Mouse (Mus musculus): ENCODE measurements around the gene Gm37240. TPM values are rescaled to one million over a fixed set of nuclear protein-coding genes. Genes with fewer than 3 reads are reported as not detected.

The Gm37240 gene
- total and polyA plus RNA-seq, 2 experiments from 2014 or later: 0.43 to 1.9 TPM

DNA sequence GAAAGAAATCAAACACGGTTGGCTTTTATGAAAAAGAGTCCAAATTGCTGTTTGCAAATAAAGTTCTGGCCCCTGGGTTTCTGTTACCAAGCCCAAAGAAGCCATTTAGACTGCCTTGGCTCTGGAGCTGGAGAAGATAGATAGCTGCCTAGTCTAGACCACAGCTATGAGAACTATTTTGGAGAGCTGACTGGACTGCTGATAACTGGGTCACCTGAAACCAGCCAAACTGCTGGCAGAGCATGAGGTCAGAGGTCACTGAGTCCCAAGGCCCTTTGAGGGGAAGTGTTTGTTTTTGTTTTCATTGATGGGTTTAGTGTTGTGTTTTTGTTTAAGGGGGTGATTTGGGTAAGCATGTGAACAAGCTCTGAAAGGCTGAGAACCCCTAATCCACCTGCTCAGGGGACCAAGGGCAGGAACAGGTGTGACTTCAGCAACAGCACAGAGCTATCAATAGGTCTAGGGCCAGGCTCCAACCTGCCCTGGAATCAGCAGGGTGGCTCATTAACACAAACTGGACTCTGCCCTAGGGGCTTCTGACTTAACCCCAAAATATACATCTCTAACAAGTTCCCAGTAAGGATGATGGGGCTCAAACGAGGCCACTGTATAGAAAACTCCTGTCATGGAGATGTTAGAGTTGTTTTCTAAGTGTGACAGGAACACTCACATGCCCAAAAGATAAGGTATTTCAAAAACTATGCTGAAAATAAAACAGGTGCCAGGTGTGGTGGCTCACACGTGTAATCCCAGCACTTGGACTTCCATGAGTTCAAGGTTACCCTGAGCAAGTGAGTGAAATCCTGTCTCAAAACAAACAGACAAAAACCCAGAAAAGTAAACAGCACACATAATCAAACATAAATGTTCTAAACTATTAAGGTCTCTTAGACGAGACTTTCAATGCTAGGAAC is 74.0 kb downstream of the Gm37240 start:
- Histone ChIP-seq H3K9ac (replicated peaks; ENCODE audit: low read length, poor library complexity, severe bottlenecking) (no peak overlapping the region), H3K9me3 (ENCODE audit: low read length) (no peaks in the 10 kb centered on the region), H3K4me2 (ENCODE audit: low read depth, low read length, poor library complexity, severe bottlenecking) (no peak overlapping the region), H3K27ac (ENCODE audit: low read depth, low read length) (no peak overlapping the region), H3K27me3 (ENCODE audit: insufficient read depth, low read length) (no peaks in the 10 kb centered on the region), H3K4me3 (ENCODE audit: low read depth, low read length) (no peak overlapping the region), H3K4me1 (ENCODE audit: insufficient read depth, low read length) (no peaks in the 10 kb centered on the region), H3K36me3 (ENCODE audit: insufficient read depth, low read length) (no peaks in the 10 kb centered on the region)
- no peak for DNase-seq (ENCODE audit: low spot score)
- WGBS: 78% methylated on average over 4 of the region's 4 CpGs
- ATAC-seq (ENCODE audit: low FRiP score): no peak
- TF ChIP-seq CTCF (IDR thresholded peaks at IDR 0.05): no peak

DNA sequence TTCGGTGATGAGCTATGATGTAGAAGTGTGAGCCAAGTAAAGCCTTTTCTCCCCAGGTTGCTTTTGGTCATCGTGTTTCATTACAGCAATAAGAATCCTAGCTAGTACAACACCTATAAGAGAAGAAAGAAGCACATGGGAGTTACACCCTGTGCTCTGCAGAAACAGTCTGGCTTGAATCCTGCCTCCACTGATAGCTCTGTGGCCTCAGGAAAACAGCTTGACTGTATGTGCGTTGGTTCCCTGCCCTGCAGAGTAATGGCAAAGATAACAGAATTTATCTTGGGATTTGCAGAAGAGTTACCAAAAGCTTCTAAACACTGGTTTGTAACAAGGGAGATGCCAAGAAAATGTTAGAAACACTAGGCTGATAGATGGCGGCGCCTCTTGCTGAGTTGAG is 75.3 kb downstream of the Gm37240 start:
- WGBS: 89% methylated on average over 5 of the region's 5 CpGs
- Histone ChIP-seq H3K36me3 (ENCODE audit: insufficient read depth, low read length) (no peaks in the 10 kb centered on the region), H3K27ac (ENCODE audit: low read depth, low read length) (no peak overlapping the region), H3K9me3 (ENCODE audit: low read length) (no peaks in the 10 kb centered on the region), H3K4me3 (ENCODE audit: low read depth, low read length) (no peak overlapping the region), H3K27me3 (ENCODE audit: insufficient read depth, low read length) (no peaks in the 10 kb centered on the region), H3K4me1 (ENCODE audit: insufficient read depth, low read length) (no peaks in the 10 kb centered on the region), H3K9ac (replicated peaks; ENCODE audit: low read length, poor library complexity, severe bottlenecking) (no peak overlapping the region), H3K4me2 (ENCODE audit: low read depth, low read length, poor library complexity, severe bottlenecking) (no peak overlapping the region)
- ATAC-seq (ENCODE audit: low FRiP score) (no peak), DNase-seq (ENCODE audit: low spot score) (no peak)
- TF ChIP-seq CTCF (IDR thresholded peaks at IDR 0.05): no peak

DNA sequence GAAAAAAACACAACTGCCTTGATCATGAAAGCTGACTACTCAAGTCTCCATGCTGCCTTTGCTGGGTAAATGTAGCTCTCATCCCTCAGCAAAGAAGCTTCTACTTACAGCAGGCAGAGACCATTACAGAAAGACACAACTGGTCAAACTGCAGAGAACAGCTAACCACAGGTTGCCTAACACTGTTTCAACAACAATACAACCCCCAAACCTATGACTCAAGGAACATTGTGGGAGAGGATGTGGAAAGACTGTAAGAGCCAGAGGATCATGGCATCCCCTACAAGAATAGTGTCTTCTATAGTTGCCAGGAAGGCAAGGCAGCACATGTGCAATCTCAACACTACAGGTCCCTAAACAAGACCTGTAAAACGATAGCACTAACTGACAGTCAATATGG is 94.2 kb downstream of the Gm37240 start:
- H3K9me3 ChIP-seq (ENCODE audit: low read length): no peaks in the 10 kb centered on the region
- no peaks in the 10 kb centered on the region for H3K27me3 ChIP-seq (ENCODE audit: insufficient read depth, low read length)
- no peak for TF ChIP-seq CTCF (IDR thresholded peaks at IDR 0.05)
- WGBS: 65% methylated on average over 1 of the region's 1 CpGs
- H3K36me3 ChIP-seq (ENCODE audit: insufficient read depth, low read length): no peaks in the 10 kb centered on the region
- no peak overlapping the region for H3K27ac ChIP-seq (ENCODE audit: low read depth, low read length)
- ATAC-seq (ENCODE audit: low FRiP score) (no peak), DNase-seq (ENCODE audit: low spot score) (no peak)
- H3K4me3 ChIP-seq (ENCODE audit: low read depth, low read length): no peak overlapping the region
- H3K4me1 ChIP-seq (ENCODE audit: insufficient read depth, low read length): no peaks in the 10 kb centered on the region
- no peak overlapping the region for H3K4me2 ChIP-seq (ENCODE audit: low read depth, low read length, poor library complexity, severe bottlenecking)
- no peak overlapping the region for H3K9ac ChIP-seq (replicated peaks; ENCODE audit: low read length, poor library complexity, severe bottlenecking)

DNA sequence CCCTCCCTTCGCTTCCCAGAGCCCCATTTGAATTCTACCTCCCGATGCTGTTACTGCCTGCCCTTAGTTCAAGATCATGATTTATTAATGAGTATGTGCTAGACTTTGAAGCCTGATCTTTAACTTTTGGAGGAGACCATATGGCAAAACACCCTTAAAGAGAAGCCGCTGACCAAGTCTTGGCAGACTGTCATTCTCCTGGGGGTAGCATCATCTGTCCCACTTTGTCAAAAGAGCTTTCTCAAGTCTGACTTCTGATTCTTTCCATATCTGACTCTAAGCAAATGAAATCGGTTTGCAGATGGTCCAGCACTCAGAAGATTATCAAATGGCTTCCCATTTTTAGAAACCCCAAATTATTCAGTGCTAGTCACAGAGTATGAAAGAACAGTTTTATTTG is 97.6 kb downstream of the Gm37240 start:
- no peak for ATAC-seq (ENCODE audit: low FRiP score)
- no peak for TF ChIP-seq CTCF (IDR thresholded peaks at IDR 0.05)
- Histone ChIP-seq H3K27ac (ENCODE audit: low read depth, low read length) (no peak overlapping the region), H3K27me3 (ENCODE audit: insufficient read depth, low read length) (no peaks in the 10 kb centered on the region), H3K9ac (replicated peaks; ENCODE audit: low read length, poor library complexity, severe bottlenecking) (no peak overlapping the region), H3K9me3 (ENCODE audit: low read length) (no peaks in the 10 kb centered on the region), H3K4me2 (ENCODE audit: low read depth, low read length, poor library complexity, severe bottlenecking) (no peak overlapping the region), H3K36me3 (ENCODE audit: insufficient read depth, low read length) (no peaks in the 10 kb centered on the region), H3K4me3 (ENCODE audit: low read depth, low read length) (no peak overlapping the region), H3K4me1 (ENCODE audit: insufficient read depth, low read length) (no peaks in the 10 kb centered on the region)
- DNase-seq (ENCODE audit: low spot score): no peak
- 60% methylated on average over 4 of the region's 4 CpGs for WGBS

DNA sequence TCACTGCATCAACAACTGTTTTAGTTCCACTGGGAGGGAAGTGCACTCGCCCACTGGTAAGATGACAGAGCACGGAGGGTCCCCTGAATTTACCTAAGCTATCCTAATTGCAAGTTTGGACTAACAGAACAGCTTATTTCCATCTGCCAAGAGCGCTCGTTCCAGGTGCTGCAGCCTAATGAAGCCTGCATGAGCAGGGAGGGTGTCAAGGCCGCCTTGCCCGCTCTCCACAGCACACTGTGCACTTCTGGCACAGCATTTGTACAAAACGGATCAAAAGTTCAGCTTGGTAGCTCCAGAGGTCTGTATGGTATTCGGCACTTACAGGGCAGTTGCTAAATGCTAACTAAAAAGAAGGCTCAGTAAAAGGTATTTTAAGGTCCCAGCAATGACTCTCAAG is 100.8 kb downstream of the Gm37240 start:
- Histone ChIP-seq H3K9ac (replicated peaks; ENCODE audit: low read length, poor library complexity, severe bottlenecking) (no peak overlapping the region), H3K9me3 (ENCODE audit: low read length) (no peaks in the 10 kb centered on the region), H3K4me2 (ENCODE audit: low read depth, low read length, poor library complexity, severe bottlenecking) (no peak overlapping the region), H3K4me1 (ENCODE audit: insufficient read depth, low read length) (no peaks in the 10 kb centered on the region), H3K27ac (ENCODE audit: low read depth, low read length) (no peak overlapping the region), H3K27me3 (ENCODE audit: insufficient read depth, low read length) (no peaks in the 10 kb centered on the region), H3K4me3 (ENCODE audit: low read depth, low read length) (no peak overlapping the region), H3K36me3 (ENCODE audit: insufficient read depth, low read length) (no peaks in the 10 kb centered on the region)
- no peak for TF ChIP-seq CTCF (IDR thresholded peaks at IDR 0.05)
- no peak for ATAC-seq (ENCODE audit: low FRiP score)
- 71% methylated on average over 8 of the region's 8 CpGs for WGBS
- DNase-seq (ENCODE audit: low spot score): no peak

DNA sequence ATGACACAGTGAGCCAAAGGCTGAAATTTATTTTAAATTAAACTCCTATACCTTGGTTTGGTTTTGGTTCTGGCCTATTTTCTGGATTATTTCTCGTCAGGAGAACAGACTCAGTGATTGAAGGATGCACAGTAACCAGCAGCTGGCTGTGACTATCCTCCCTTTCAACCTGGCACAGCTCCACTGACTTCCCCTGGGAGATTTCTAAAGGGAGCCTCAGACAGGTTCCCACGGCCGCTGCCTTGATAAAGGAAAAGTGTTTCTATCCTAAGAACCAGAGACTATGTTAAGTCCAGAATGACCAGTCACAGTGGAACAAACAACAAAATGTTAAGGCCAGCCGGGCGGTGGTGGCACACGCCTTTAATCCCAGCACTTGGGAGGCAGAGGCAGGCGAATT is 106.4 kb downstream of the Gm37240 start:
- DNase-seq (ENCODE audit: low spot score) (no peak), ATAC-seq (ENCODE audit: low FRiP score) (no peak)
- H3K4me3 ChIP-seq (ENCODE audit: low read depth, low read length): no peak overlapping the region
- 77% methylated on average over 7 of the region's 7 CpGs for WGBS
- no peaks in the 10 kb centered on the region for H3K27me3 ChIP-seq (ENCODE audit: insufficient read depth, low read length)
- no peak overlapping the region for H3K27ac ChIP-seq (ENCODE audit: low read depth, low read length)
- no peak overlapping the region for H3K9ac ChIP-seq (replicated peaks; ENCODE audit: low read length, poor library complexity, severe bottlenecking)
- H3K4me2 ChIP-seq (ENCODE audit: low read depth, low read length, poor library complexity, severe bottlenecking): no peak overlapping the region
- TF ChIP-seq CTCF (IDR thresholded peaks at IDR 0.05): no peak
- H3K36me3 ChIP-seq (ENCODE audit: insufficient read depth, low read length): no peaks in the 10 kb centered on the region
- H3K9me3 ChIP-seq (ENCODE audit: low read length): no peaks in the 10 kb centered on the region
- no peaks in the 10 kb centered on the region for H3K4me1 ChIP-seq (ENCODE audit: insufficient read depth, low read length)

Data from midbrain, postnatal 0 days (tissue).